Mouse (Mus musculus) small intestine, adult 2 months (tissue): ENCODE data around the gene Krt2.

ENCODE experiments used
- CTCF ChIP-seq: fragments of 200-500 bp; IDR thresholded peaks from 2 replicates; pipeline ENCODE4 v1.5.1; 2012; ENCODE audit warnings: low read depth, mild to moderate bottlenecking, control low read depth, inconsistent platforms, low read length, moderate library complexity, mixed read lengths; ENCODE audit not compliant: insufficient replicate concordance, insufficient read length; ENCODE audit errors: extremely low read depth
- POLR2A ChIP-seq: fragments of 200-500 bp; IDR thresholded peaks from 2 replicates; pipeline ENCODE4 v1.6.1; 2012; ENCODE audit warnings: low read depth, mild to moderate bottlenecking, control low read depth, inconsistent platforms, low read length, moderate library complexity

DNA sequence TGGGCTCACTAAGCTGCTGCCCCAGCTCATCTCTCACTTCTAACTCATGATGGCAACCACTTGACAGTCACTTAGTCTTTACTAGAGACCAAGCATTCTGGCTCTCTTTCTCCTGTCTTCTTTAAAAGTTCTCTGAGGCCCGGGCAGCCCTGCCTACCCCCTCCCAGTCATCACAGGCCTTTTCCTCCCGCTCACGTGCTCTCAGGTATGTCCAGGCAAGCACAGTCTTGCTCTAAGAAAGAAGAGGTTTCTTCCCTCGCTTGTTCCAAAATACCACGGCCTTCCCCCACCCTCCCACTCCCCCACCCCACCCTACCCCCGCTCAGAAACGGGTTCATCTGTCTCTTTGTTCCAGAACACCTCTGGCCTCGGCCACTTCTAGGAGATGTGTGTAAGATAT, 47.7 kb downstream of the Krt2 start:
- TF ChIP-seq CTCF (no peak), POLR2A (no peak)
